Mouse (Mus musculus) heart, embryonic 10.5 days (tissue): ENCODE measurements around the gene Cyba. TPM values are rescaled to one million over a fixed set of nuclear protein-coding genes. Genes with fewer than 3 reads are reported as not detected.

ENCODE experiments used
- DNase-seq: peaks from one replicate; pipeline ENCODE4 v3.0.0-alpha.2; 2017; ENCODE audit warnings: low spot score
- H3K27ac ChIP-seq: fragments of 300-500 bp; sonication (generic); 2 replicates; pipeline ENCODE4 v1.5.1; 2016; ENCODE audit warnings: mild to moderate bottlenecking
- H3K27me3 ChIP-seq: fragments of 300-500 bp; sonication (generic); 2 replicates; pipeline ENCODE4 v1.6.1; 2016; ENCODE audit warnings: mild to moderate bottlenecking; ENCODE audit not compliant: poor library complexity, insufficient read depth, severe bottlenecking
- H3K36me3 ChIP-seq: fragments of 300-500 bp; sonication (generic); 2 replicates; pipeline ENCODE4 v1.6.1; 2016; ENCODE audit warnings: mild to moderate bottlenecking, moderate library complexity
- H3K4me1 ChIP-seq: fragments of 300-500 bp; sonication (generic); 2 replicates; pipeline ENCODE4 v1.6.1; 2016; ENCODE audit warnings: mild to moderate bottlenecking
- H3K4me3 ChIP-seq: fragments of 300-500 bp; sonication (generic); 2 replicates; pipeline ENCODE4 v1.5.1; 2016; ENCODE audit warnings: mild to moderate bottlenecking, moderate library complexity
- H3K9me3 ChIP-seq: fragments of 300-500 bp; sonication (generic); 2 replicates; pipeline ENCODE4 v1.6.1; 2016; ENCODE audit warnings: mild to moderate bottlenecking, moderate library complexity
- WGBS: fragments of 180-500 bp; shearing (Covaris S2); methylation state at CpG from one replicate; pipeline ENCODE4 v1.1.7; 2016; 5-methylcytosine and 5-hydroxymethylcytosine counted together
- polyA plus RNA-seq: library from polyadenylated mRNA; unstranded; fragments of >200 nt; fragmentation: Nextera tagmentation; extraction: Ambion mirVana; gene quantifications from 2 replicates; pipeline ENCODE4 v1.2.1, GENCODE M21; 2016

The Cyba gene
- polyA plus RNA-seq, 1 experiment from 2014 or later, result 185 TPM

GRCm38 (mm10) chr8:122430058-122430636 lies 2.6 kb downstream of the Cyba start:
- 78% methylated on average over 10 of the region's 10 CpGs for WGBS
- Histone ChIP-seq H3K36me3 (peaks cover 44% of the 10 kb centered on the region), H3K4me3 (no peak overlapping the region), H3K4me1 (peaks cover 40% of the 10 kb centered on the region), H3K27ac (no peak overlapping the region), H3K9me3 (no peaks in the 10 kb centered on the region), H3K27me3 (no peaks in the 10 kb centered on the region)
- no peak for DNase-seq

DNA sequence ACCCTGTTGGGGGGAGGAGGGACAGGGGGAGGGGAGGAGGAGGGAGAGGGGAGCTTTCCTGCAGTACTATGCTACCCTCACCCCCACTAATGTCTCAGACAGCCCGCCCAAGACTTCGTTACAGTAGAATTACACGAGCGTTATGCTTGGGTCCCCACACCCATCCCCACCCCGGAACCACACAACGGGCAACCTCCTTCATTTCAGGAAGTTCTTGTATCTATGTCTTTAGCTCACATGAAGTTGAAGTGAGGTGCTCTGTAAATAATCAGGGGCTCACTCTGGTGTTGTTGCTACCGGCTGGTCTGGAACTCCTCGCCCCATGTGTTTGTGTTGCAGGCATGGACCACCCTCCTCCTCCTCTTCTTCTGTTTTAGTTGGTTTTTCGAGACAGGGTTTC lies 4.6 kb downstream of the Cyba start:
- no peak overlapping the region for H3K4me3 ChIP-seq
- WGBS, result 86% methylated on average over 9 of the region's 9 CpGs
- no peak overlapping the region for H3K27ac ChIP-seq
- no peaks in the 10 kb centered on the region for H3K27me3 ChIP-seq
- DNase-seq, result no peak
- H3K4me1 ChIP-seq, result peaks cover 46% of the 10 kb centered on the region
- no peaks in the 10 kb centered on the region for H3K9me3 ChIP-seq
- H3K36me3 ChIP-seq, result peaks cover 39% of the 10 kb centered on the region

DNA sequence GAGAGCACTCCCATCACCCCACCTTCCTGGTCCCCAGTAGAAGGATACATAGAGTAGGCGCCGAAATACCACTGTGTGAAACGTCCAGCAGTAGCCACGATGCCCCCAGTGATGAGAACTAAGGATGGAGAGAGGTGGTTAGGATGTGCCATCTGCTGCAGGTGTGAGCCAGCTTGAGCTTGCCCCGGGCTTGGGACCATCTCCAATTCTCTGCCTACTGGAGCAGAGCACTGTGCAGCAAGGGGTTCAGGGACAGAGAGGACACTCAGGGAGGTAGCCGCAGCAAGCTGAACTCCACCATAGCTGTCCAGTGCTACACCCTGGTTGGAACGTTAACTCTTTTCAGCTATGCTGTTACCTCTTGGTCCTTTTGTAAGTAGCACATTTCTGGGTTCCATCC lies 5.1 kb downstream of the Cyba start:
- H3K4me1 ChIP-seq, result peaks cover 41% of the 10 kb centered on the region
- H3K27me3 ChIP-seq, result no peaks in the 10 kb centered on the region
- 84% methylated on average over 7 of the region's 7 CpGs for WGBS
- no peaks in the 10 kb centered on the region for H3K9me3 ChIP-seq
- H3K36me3 ChIP-seq, result peaks cover 41% of the 10 kb centered on the region
- DNase-seq, result no peak
- no peak overlapping the region for H3K4me3 ChIP-seq
- no peak overlapping the region for H3K27ac ChIP-seq

DNA sequence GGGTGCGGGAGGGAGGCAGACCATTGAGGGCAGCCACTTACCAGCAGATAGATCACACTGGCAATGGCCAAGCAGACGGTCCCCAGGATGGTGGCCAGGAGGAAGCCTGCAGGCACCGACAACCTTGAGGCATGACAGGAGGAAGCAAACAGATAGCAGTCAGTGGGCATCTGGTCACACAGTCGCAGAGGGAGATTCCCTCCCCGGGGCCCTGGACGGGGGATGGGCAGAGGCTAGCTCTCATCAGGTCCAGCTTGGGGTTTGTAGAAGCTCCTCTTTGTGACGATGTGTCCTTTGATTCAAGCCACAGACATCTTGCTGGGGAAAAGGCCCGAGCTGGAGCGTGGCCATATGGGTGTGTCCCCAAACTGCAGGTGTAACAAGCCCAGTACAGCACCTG lies 6.6 kb downstream of the Cyba start:
- H3K27me3 ChIP-seq, result no peaks in the 10 kb centered on the region

GRCm38 (mm10) chr8:122423659-122424058 lies 9.1 kb downstream of the Cyba start:
- Histone ChIP-seq H3K27me3 (no peaks in the 10 kb centered on the region), H3K4me1 (peaks cover 26% of the 10 kb centered on the region; the same call in 1 of the 2 replicates), H3K36me3 (peaks cover 43% of the 10 kb centered on the region), H3K4me3 (no peak overlapping the region), H3K9me3 (no peaks in the 10 kb centered on the region), H3K27ac (no peak overlapping the region)
- no peak for DNase-seq
- 44% methylated on average over 5 of the region's 5 CpGs for WGBS

More for the DNA sequence above, 6.6 kb downstream of the Cyba start:
- H3K36me3 ChIP-seq, result peaks cover 41% of the 10 kb centered on the region
- WGBS, result 61% methylated on average over 9 of the region's 9 CpGs
- no peak overlapping the region for H3K27ac ChIP-seq
- H3K9me3 ChIP-seq, result no peaks in the 10 kb centered on the region
- H3K4me1 ChIP-seq, result peaks cover 26% of the 10 kb centered on the region
- H3K4me3 ChIP-seq, result no peak overlapping the region
- no peak for DNase-seq

DNA sequence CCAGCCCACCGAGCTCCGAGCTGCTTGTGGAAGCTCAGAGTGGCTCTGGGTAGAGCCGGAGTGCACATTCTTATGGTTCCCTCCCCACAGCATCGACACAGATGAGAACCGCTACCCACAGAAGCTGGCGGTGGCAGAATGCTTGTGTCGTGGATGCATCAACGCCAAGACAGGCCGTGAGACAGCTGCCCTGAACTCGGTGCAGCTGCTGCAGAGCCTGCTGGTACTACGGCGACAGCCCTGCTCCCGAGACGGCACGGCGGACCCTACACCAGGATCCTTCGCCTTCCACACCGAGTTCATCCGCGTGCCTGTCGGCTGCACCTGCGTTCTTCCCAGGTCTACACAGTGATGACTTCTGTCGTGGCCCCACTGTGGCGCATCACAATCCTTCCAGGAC lies 9.5 kb downstream of the Cyba start:
- no peak for DNase-seq
- Histone ChIP-seq H3K27me3 (no peaks in the 10 kb centered on the region), H3K4me1 (peaks cover 24% of the 10 kb centered on the region; the same call in 1 of the 2 replicates), H3K27ac (no peak overlapping the region), H3K36me3 (peaks cover 48% of the 10 kb centered on the region), H3K4me3 (no peak overlapping the region), H3K9me3 (no peaks in the 10 kb centered on the region)
- WGBS, result 84% methylated on average over 24 of the region's 24 CpGs

GRCm38 (mm10) chr8:122421376-122422070 lies 11.2 kb downstream of the Cyba start, which contains the start of gene Il17c:
TSS of gene Il17c (plus strand) at chr8:122422020.
- Histone ChIP-seq H3K4me3 (no peak within 1 kb of the TSS), H3K27me3 (no peaks in the 10 kb centered on the region), H3K9me3 (no peaks in the 10 kb centered on the region), H3K27ac (no peak within 1 kb of the TSS), H3K4me1 (peaks cover 18% of the 10 kb centered on the region; the same call in 1 of the 2 replicates), H3K36me3 (peaks cover 51% of the 10 kb centered on the region)
- 79% methylated on average over 14 of the region's 14 CpGs for WGBS
- DNase-seq, result no peak

DNA sequence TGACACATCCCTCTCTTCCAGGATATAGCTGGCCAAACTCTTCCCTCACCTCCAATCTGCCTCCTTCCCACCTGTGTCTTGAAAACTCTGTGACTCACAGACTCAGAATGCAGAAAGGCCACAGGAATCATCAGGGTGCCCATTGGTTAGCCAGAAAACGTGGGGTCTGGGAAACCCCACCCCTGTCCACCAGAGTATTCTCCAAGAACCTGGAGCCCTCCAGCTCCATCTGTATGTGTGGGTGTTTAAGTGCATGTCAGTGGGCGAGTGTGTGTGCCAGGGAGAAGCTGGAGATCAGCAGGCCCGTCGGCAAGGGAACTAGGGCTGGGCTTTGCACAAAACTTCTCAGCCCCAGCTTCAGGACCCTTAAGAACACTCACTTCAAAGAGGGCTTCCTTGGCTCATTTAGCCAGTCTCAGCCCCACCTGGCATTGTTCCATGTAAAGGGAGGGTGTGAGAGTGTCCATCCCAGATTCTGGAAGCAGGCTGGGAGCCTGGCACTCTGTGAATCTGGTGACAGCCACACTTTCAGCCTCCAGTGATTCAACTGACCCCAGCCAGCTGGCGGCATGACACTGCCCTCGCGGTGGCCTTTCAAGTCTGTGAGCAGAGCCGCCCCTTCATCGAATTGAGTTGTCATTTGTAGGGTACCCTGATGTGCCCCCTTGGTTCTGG lies 12.7 kb downstream of the Cyba start:
- peaks cover 57% of the 10 kb centered on the region for H3K36me3 ChIP-seq
- no peak for DNase-seq
- WGBS, result 68% methylated on average over 9 of the region's 9 CpGs
- H3K4me3 ChIP-seq, result no peak overlapping the region
- H3K9me3 ChIP-seq, result no peaks in the 10 kb centered on the region
- no peak overlapping the region for H3K27ac ChIP-seq
- H3K4me1 ChIP-seq, result peaks cover 15% of the 10 kb centered on the region; the same call in 1 of the 2 replicates
- no peaks in the 10 kb centered on the region for H3K27me3 ChIP-seq

- Histone ChIP-seq H3K4me3 (no peak overlapping the region), H3K36me3 (peaks cover 89% of the 10 kb centered on the region), H3K4me1 (peaks cover 7% of the 10 kb centered on the region; the same call in 1 of the 2 replicates), H3K27me3 (no peaks in the 10 kb centered on the region), H3K27ac (no peak overlapping the region), H3K9me3 (no peaks in the 10 kb centered on the region)
- 88% methylated on average over 6 of the region's 6 CpGs for WGBS
- DNase-seq, result no peak
These were observed 17.2 kb downstream of the Cyba start for GRCm38 (mm10) chr8:122415554-122415953.

- Histone ChIP-seq H3K27ac (no peak overlapping the region), H3K27me3 (no peaks in the 10 kb centered on the region), H3K36me3 (peaks cover 99% of the 10 kb centered on the region), H3K4me3 (no peak overlapping the region), H3K4me1 (no peaks in the 10 kb centered on the region), H3K9me3 (no peaks in the 10 kb centered on the region)
- 86% methylated on average over 9 of the region's 9 CpGs for WGBS
- DNase-seq, result no peak
These were observed 18.4 kb downstream of the Cyba start for GRCm38 (mm10) chr8:122414311-122414710.

DNA sequence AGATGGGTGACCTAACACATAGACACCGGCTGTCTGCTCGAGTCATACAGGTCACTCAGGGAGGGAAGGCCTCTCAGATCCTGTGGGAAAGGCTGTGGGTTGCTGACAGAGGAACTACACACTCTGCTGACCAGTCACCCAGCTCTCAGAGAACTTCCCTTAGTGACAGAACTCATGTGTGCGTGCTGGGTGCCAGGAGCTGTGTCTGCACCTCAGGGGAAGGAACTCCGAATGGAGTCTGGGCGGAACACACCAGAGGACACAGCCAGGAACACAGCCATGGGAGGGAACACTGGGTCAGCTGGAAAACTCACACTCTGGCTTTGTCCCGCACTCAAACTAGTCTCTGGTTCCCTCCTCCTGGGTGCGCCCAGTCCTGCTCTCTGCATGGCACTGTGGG lies 25.1 kb downstream of the Cyba start:
- Histone ChIP-seq H3K4me1 (peaks cover 14% of the 10 kb centered on the region; the same call in 1 of the 2 replicates), H3K27ac (no peak overlapping the region), H3K4me3 (no peak overlapping the region), H3K27me3 (no peaks in the 10 kb centered on the region), H3K36me3 (peaks cover 99% of the 10 kb centered on the region), H3K9me3 (no peaks in the 10 kb centered on the region)
- no peak for DNase-seq
- 94% methylated on average over 7 of the region's 7 CpGs for WGBS

DNA sequence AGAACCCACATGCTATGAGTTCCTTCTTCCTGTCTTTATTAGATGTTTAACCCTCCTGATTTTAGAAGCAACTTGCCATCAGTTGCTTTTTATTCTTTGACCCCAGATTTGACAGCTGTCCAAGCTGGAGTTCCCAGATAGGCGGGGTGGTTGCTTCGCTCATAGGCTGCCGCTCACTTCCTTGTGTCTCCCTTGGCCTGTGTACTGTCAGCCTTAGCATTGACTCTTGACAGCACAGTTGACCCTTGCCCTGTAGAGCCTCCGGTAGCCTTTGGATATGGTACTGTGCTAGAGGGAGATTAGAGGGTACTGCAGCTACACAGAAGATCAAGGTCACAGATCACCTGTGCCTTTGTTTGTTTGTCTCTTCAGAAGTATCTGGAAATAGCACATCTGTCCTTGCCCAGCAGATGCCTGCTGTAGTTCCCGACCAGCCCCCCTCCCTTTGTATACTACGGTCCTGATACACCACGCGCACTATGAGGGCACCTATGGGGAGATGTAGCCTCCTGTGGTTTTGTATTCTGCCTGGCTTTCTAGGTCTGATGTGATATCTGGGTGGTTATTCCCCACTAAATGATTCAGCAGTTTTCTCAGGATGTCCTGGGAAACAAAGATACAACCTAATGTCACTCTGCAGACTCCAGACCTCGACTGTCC lies 27.5 kb downstream of the Cyba start:
- H3K4me3 ChIP-seq, result no peak overlapping the region
- H3K27ac ChIP-seq, result no peak overlapping the region; the same call in 1 of the 2 replicates
- 64% methylated on average over 9 of the region's 9 CpGs for WGBS
- H3K36me3 ChIP-seq, result peaks cover 99% of the 10 kb centered on the region
- H3K27me3 ChIP-seq, result no peaks in the 10 kb centered on the region
- H3K4me1 ChIP-seq, result peaks cover 14% of the 10 kb centered on the region; the same call in 1 of the 2 replicates
- DNase-seq, result no peak
- H3K9me3 ChIP-seq, result no peaks in the 10 kb centered on the region

GRCm38 (mm10) chr8:122398186-122398585 lies 34.5 kb downstream of the Cyba start:
- H3K36me3 ChIP-seq, result peaks cover 90% of the 10 kb centered on the region
- WGBS, result 95% methylated on average over 9 of the region's 9 CpGs
- DNase-seq, result no peak
- H3K27me3 ChIP-seq, result no peaks in the 10 kb centered on the region
- H3K27ac ChIP-seq, result no peak overlapping the region
- H3K4me3 ChIP-seq, result no peak overlapping the region
- H3K4me1 ChIP-seq, result no peaks in the 10 kb centered on the region
- H3K9me3 ChIP-seq, result no peaks in the 10 kb centered on the region
